Mouse (Mus musculus) heart, embryonic 11.5 days (tissue): ENCODE measurements around the gene Ctnna3. TPM values are rescaled to one million over a fixed set of nuclear protein-coding genes. Genes with fewer than 3 reads are reported as not detected.
"Not testable (repeated sequence)": the region's sequence is repeated elsewhere in the genome, so short reads cannot be mapped to it uniquely, and the experiment has no call there.

Experiments used
- ATAC-seq: fragments of 200-750 bp; cut with Nextera tagmentation; replicated peaks from 2 replicates; pipeline ENCODE4 v1.8.0; 2017; ENCODE audit warnings: moderate library complexity; ENCODE audit not compliant: insufficient number of reproducible peaks, low FRiP score, low TSS enrichment
- H3K27ac ChIP-seq: fragments of 300-500 bp; sonication (generic); 2 replicates; pipeline ENCODE4 v1.5.1; 2014; ENCODE audit warnings: mild to moderate bottlenecking, low read depth, low read length
- H3K27me3 ChIP-seq: fragments of 300-500 bp; sonication (generic); 2 replicates; pipeline ENCODE4 v1.6.1; 2014; ENCODE audit warnings: mild to moderate bottlenecking, low read length, mixed read lengths; ENCODE audit not compliant: control insufficient read depth, insufficient read depth
- H3K36me3 ChIP-seq: fragments of 300-500 bp; sonication (generic); 2 replicates; pipeline ENCODE4 v1.6.1; 2014; ENCODE audit warnings: mild to moderate bottlenecking, low read length, moderate library complexity, mixed read lengths; ENCODE audit not compliant: control insufficient read depth, insufficient read depth
- H3K4me1 ChIP-seq: fragments of 300-500 bp; sonication (generic); 2 replicates; pipeline ENCODE4 v1.6.1; 2014; ENCODE audit warnings: low read length; ENCODE audit not compliant: control insufficient read depth, insufficient read depth
- H3K4me2 ChIP-seq: fragments of 300-500 bp; sonication (generic); 2 replicates; pipeline ENCODE4 v1.6.1; 2014; ENCODE audit warnings: mild to moderate bottlenecking, moderate library complexity
- H3K4me3 ChIP-seq: fragments of 300-500 bp; sonication (generic); 2 replicates; pipeline ENCODE4 v1.5.1; 2014; ENCODE audit warnings: low read depth, low read length
- H3K9ac ChIP-seq: fragments of 300-500 bp; sonication (generic); 2 replicates; pipeline ENCODE4 v1.6.1; 2014; ENCODE audit warnings: mild to moderate bottlenecking, low read depth, low read length, moderate library complexity
- H3K9me3 ChIP-seq: fragments of 300-500 bp; sonication (generic); replicated peaks from 2 replicates; pipeline ENCODE4 v1.6.1; 2016; ENCODE audit warnings: low read length; ENCODE audit not compliant: control insufficient read depth
- WGBS: fragments of 180-500 bp; shearing (Covaris S2); extraction: QIAGEN DNeasy Blood & Tissue Kit; methylation state at CpG from one replicate; pipeline ENCODE4 v1.1.7; 2014; ENCODE audit not compliant: insufficient replicate concordance; 5-methylcytosine and 5-hydroxymethylcytosine counted together
- polyA plus RNA-seq: library from polyadenylated mRNA; unstranded; fragments of >200 nt; fragmentation: Nextera tagmentation; extraction: Ambion mirVana; gene quantifications from 2 replicates; pipeline ENCODE4 v1.2.1, GENCODE M21; 2014

The Ctnna3 gene
- polyA plus RNA-seq, 1 experiment from 2014 or later = 19.0 TPM

DNA sequence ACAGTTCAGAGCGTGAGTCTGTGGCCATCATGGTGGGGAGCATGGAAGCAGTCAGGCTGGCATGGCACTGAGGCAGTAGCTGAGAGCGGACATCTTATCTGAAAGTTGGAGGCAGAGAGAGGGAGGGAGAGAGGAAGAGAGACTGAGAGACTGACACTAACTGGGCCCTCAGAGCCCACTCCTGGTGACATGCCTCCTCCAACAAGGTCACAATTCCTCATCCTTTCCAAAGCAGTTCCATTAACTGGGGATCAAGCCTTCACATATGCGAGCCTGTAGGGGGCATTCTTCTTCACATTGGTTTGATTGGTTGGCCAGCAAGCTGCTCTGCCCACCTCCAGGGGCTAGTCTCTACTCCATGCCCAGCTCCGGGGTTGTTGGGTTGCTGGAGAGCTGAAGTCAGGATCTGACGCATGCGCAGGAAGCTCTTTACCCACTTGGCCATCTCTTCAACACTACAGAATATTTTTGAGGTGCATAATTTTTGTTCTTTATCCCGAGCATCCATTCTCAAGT, 1.4 kb downstream of the Ctnna3 start:
- Histone ChIP-seq H3K36me3 (no peaks in the 10 kb centered on the region), H3K4me1 (no peaks in the 10 kb centered on the region), H3K27ac (no peak overlapping the region), H3K9me3 (no peaks in the 10 kb centered on the region), H3K9ac (no peak overlapping the region), H3K4me3 (no peak overlapping the region), H3K4me2 (no peak overlapping the region), H3K27me3 (no peaks in the 10 kb centered on the region)
- ATAC-seq = no peak
- 87% methylated on average over 7 of the region's 7 CpGs for WGBS

DNA sequence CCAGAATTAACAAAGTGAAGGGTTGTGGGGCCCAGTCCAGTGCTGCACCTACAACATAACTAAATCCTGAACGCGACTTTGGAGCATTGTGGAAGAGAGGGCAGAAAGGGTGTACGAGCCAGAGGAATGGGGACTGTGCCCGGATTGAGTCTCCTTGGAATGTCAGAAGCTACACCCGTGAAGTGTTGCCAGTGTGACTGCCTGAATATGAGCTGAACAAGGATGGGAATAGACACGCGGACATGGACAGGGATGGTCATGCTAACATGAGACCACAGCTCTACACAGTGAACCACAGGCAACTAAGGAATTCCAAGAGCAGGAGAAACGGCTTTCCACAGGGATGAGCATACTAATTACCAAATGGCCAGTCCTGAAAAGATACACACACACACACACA, 2.2 kb downstream of the Ctnna3 start:
- ATAC-seq = no peak
- 86% methylated on average over 8 of the region's 8 CpGs for WGBS

DNA sequence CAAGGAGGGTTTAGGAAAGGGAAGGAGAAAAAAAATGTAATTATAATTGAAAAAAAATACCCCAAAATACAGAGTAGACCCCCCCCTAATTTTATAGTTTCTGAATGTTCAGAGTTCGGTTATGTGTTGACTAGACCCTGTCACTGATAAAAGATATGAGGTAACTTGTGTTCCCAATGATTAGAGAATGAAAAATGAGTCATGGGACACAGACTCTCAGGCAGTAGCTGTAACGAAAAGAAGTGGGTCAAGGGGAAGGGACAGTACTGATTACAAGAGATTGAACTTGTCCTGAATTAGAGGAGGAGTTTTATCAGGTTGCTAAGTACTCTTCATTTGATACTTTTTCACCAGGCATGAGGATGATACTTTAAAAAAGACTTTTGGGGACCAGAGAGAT, 3.0 kb downstream of the Ctnna3 start:
- Histone ChIP-seq H3K9me3 (no peaks in the 10 kb centered on the region), H3K4me1 (no peaks in the 10 kb centered on the region), H3K4me3 (no peak overlapping the region), H3K4me2 (no peak overlapping the region), H3K36me3 (no peaks in the 10 kb centered on the region), H3K27ac (no peak overlapping the region), H3K27me3 (no peaks in the 10 kb centered on the region), H3K9ac (no peak overlapping the region)
- WGBS = 39% methylated on average over 2 of the region's 2 CpGs
- ATAC-seq = no peak

More for the DNA sequence above, 2.2 kb downstream of the Ctnna3 start:
- Histone ChIP-seq H3K27ac (no peak overlapping the region), H3K4me1 (no peaks in the 10 kb centered on the region), H3K9ac (no peak overlapping the region), H3K9me3 (no peaks in the 10 kb centered on the region), H3K4me3 (no peak overlapping the region), H3K27me3 (no peaks in the 10 kb centered on the region), H3K4me2 (no peak overlapping the region), H3K36me3 (no peaks in the 10 kb centered on the region)

DNA sequence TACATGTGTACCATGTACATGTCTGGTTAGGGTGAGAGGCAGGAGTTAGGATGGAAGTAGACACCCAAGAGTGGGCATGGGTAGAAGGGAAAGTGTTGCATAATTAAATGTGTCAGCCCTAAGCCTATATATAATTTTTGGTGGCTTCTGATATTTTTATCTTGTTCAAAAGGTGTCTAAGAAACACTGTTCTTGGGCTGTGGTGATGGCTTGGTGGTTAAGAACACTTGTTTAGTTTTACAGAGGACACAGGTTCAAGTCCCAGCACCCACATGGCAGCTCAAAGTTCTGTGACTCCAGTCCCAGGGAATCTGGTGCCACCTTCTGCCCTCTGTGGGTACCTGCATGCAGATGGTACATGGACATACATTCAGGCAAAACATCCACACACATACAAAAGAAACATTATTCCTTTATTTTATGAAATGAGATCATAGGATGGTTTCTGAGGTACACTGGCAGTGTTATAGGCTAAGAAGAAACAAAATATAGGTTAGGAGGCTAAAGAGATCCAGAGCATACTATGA, 8.9 kb downstream of the Ctnna3 start:
- Histone ChIP-seq H3K36me3 (no peaks in the 10 kb centered on the region), H3K4me2 (no peak overlapping the region), H3K9me3 (no peaks in the 10 kb centered on the region), H3K4me1 (no peaks in the 10 kb centered on the region), H3K9ac (no peak overlapping the region), H3K4me3 (no peak overlapping the region), H3K27me3 (no peaks in the 10 kb centered on the region), H3K27ac (no peak overlapping the region)
- no peak for ATAC-seq

DNA sequence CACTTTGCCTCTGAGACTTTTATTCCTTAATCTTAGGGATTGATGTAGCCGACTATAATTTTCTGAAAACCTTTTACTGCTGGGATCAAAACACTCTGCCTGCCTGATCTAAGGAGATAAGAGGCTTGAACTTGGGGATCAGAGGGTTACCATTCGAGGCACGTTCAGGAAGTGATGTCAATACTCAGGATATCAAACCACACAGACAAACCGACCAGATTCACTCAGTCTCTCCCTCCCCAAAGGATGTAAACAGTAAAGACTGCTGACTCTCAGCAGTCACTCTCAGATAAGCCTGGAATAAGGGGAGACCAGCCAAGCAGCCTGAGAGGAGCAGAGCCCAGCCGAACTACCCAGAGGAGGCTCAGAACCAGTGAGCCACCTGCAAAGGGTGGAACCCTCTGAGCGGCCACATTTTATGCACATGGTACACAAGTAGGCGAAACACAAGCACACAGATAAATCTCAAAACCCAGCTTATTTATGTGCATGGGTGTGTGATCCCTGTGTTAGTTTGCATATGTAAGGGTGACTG, 9.9 kb downstream of the Ctnna3 start:
- ATAC-seq = no peak
- H3K27me3 ChIP-seq = no peaks in the 10 kb centered on the region
- no peak overlapping the region for H3K4me3 ChIP-seq
- no peak overlapping the region for H3K9ac ChIP-seq
- no peaks in the 10 kb centered on the region for H3K4me1 ChIP-seq
- H3K9me3 ChIP-seq = no peaks in the 10 kb centered on the region; the same call in 1 of the 2 replicates
- no peaks in the 10 kb centered on the region for H3K36me3 ChIP-seq
- 51% methylated on average over 7 of the region's 7 CpGs for WGBS
- no peak overlapping the region for H3K4me2 ChIP-seq
- H3K27ac ChIP-seq = no peak overlapping the region

DNA sequence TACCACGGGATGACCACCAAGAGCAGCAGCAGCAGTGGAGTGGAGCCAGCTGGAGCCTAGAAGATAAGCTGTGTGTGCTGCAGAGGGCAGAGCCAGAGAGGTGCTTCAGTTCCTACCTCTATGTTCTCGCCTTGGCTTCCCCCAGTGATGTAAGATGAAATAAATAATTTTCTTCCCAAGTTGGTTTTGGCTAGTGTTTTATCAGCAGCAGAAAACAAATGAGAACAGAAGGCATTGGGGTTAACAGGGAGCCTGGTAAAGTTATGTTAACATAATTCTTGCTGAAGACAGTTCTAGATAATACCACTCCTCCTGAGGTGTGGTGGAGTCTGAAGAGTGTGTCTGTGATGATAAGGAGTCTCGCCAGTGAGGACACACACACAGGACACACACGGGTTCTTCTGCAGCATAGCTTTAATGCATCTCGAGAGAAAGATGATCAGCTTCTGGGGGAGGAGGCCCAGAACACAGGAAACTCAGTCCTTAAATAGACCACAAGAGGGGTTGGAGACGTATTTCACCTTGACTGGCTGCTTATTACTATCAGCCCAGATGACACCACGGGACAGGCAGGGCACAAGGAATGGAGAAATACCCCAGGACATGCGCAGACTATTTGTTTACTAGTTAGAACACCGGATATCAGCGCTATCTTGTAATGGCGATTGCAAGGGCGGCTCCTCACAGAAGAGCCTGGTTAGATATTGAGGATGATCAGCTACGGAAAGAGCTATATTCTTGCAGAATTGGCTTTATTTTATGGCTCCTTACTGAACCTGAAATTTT, 14.9 kb downstream of the Ctnna3 start:
- not testable (repeated sequence) for H3K27me3 ChIP-seq, H3K4me3 ChIP-seq, H3K4me1 ChIP-seq, ATAC-seq, H3K27ac ChIP-seq, H3K4me2 ChIP-seq, H3K9me3 ChIP-seq, H3K9ac ChIP-seq, H3K36me3 ChIP-seq
- 77% methylated on average over 13 of the region's 13 CpGs for WGBS

DNA sequence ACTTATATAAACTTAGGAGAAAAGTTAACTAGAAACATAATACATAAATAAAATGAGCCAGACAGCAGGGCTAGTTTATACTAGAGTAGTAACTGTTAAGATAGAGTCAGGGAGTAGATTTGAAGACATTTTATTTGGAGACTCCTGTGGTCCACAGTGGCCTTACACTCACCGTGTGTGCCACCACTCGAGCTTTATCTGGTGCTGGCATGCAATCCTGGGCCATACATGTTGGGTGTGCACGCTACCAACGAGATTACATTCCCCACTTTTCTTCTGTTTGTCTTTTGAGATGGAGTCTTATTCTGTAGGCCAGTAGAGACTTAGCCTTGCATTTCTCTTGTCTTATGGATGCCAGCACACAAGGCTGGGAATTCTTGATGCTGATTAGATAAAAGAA, 24.0 kb downstream of the Ctnna3 start:
- no peak overlapping the region for H3K27ac ChIP-seq
- H3K4me2 ChIP-seq = no peak overlapping the region
- H3K4me3 ChIP-seq = no peak overlapping the region
- WGBS = 77% methylated on average over 4 of the region's 4 CpGs
- H3K36me3 ChIP-seq = no peaks in the 10 kb centered on the region
- no peak for ATAC-seq
- H3K9me3 ChIP-seq = no peaks in the 10 kb centered on the region
- no peaks in the 10 kb centered on the region for H3K27me3 ChIP-seq
- peaks cover 8% of the 10 kb centered on the region; the same call in 1 of the 2 replicates for H3K4me1 ChIP-seq
- H3K9ac ChIP-seq = no peak overlapping the region

DNA sequence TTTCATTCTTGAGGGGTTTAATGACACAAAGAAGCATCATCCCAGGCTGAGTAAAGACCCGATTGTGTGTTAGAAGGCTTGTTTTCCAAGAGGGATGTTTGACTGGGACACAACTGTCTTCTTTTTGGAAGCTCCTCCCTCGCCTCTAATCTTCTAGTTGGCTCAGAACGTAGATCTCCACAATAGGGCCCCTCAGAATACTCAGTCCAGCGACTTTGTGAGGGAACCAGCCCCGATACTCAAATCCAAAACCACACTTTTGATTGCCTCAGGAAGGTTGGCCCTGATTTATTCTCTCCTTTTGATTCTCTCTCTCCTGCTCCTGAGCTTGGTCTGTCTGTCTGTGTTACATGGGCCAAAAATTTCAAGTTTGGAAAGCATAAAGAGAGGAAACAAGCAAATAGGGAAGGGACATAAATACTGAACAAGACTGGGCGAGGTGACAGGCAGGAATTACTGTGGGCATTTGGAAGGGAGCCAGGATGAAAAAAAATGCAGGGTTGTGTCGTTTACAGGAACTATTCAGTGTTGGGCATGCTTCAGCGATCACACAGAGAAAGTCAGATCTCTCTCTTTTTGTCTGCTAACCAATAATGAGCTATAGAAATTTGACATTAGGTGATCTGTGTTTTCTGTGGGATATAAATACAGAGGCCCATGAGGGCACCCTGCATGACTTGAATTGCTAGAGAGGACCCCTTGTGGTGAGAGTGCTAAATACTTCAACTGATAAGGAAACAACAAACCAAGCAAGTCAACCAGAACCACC, 25.4 kb downstream of the Ctnna3 start:
- H3K9ac ChIP-seq = no peak overlapping the region
- no peak overlapping the region; the same call in 1 of the 2 replicates for H3K27ac ChIP-seq
- no peak overlapping the region for H3K4me3 ChIP-seq
- no peaks in the 10 kb centered on the region for H3K36me3 ChIP-seq
- 62% methylated on average over 8 of the region's 8 CpGs for WGBS
- no peaks in the 10 kb centered on the region for H3K27me3 ChIP-seq
- no peak for ATAC-seq
- H3K4me1 ChIP-seq = peaks cover 12% of the 10 kb centered on the region; the same call in 1 of the 2 replicates
- no peaks in the 10 kb centered on the region for H3K9me3 ChIP-seq
- no peak overlapping the region for H3K4me2 ChIP-seq
